ENCODE assay signal across 9 mouse cellular contexts in genomic region chr4:85768107-85768506, GRCm38 (mm10).
A peak's percentile ranks its signal among the peaks of the same experiment; 100 is the strongest.
DNase-seq lines count a peak whose midpoint lies in the region; ATAC-seq and TF ChIP-seq lines count a peak whose summit lies in the region.
"Had no signal": no experiment of that assay in that cellular context is flagged by ENCODE, and none has a peak within 500 bp of the region (broad histone marks: within the 10 kb centered on the region; RNA-seq: fewer than 3 reads in every experiment).

No protein-coding gene starts in this region.

- TF ChIP-seq CTCF in liver, postnatal 0 days (IDR thresholded peaks at IDR 0.05; ENCODE audit: low read depth): no peak
- no peak for TF ChIP-seq CTCF in olfactory bulb, adult 2 months (IDR thresholded peaks at IDR 0.05; ENCODE audit: insufficient read depth, low read depth, low read length)

- no peaks in the 10 kb centered on the region for H3K4me1 ChIP-seq in liver, postnatal 0 days (ENCODE audit: insufficient read depth)
- no peaks in the 10 kb centered on the region for H3K4me1 ChIP-seq in liver, embryonic 11.5 days (replicated peaks; ENCODE audit: control insufficient read depth, insufficient read depth, low read length)
- peaks cover 5% of the 10 kb centered on the region for H3K4me1 ChIP-seq in olfactory bulb, adult 2 months (ENCODE audit: control insufficient read depth, insufficient read depth, low read length)

- no peak overlapping the region for H3K27ac ChIP-seq in liver, postnatal 0 days (ENCODE audit: low read depth)
- no peak overlapping the region for H3K27ac ChIP-seq in liver, embryonic 11.5 days (ENCODE audit: low read depth, low read length)
- peak overlapping the region; percentile 93 for H3K27ac ChIP-seq in olfactory bulb, adult 2 months (ENCODE audit: insufficient read depth, low read depth, low read length)
- H3K27ac ChIP-seq: gastrocnemius, adult 2 months had no signal

- H3K27me3 ChIP-seq in liver, postnatal 0 days (ENCODE audit: insufficient read depth, low read length): no peaks in the 10 kb centered on the region
- no peaks in the 10 kb centered on the region for H3K27me3 ChIP-seq in liver, embryonic 11.5 days (replicated peaks; ENCODE audit: control insufficient read depth, insufficient read depth, low read length)

- H3K36me3 ChIP-seq in liver, postnatal 0 days (replicated peaks; ENCODE audit: insufficient read depth, low read length): no peaks in the 10 kb centered on the region
- H3K36me3 ChIP-seq in liver, embryonic 11.5 days (ENCODE audit: control insufficient read depth, insufficient read depth, low read length): no peaks in the 10 kb centered on the region

- H3K4me2 ChIP-seq in liver, postnatal 0 days (ENCODE audit: low read depth, low read length): peak overlapping the region; percentile 43
- no peak overlapping the region for H3K4me2 ChIP-seq in liver, embryonic 11.5 days

- no peak overlapping the region for H3K4me3 ChIP-seq in liver, postnatal 0 days (ENCODE audit: low read depth, low read length)
- H3K4me3 ChIP-seq in liver, embryonic 11.5 days (ENCODE audit: low read depth, low read length): no peak overlapping the region
- H3K4me3 ChIP-seq in olfactory bulb, adult 2 months (ENCODE audit: insufficient read depth, low read depth, low read length): no peak overlapping the region
- H3K4me3 ChIP-seq: gastrocnemius, adult 2 months had no signal

- H3K9ac ChIP-seq in liver, postnatal 0 days (replicated peaks): no peak overlapping the region
- no peak overlapping the region for H3K9ac ChIP-seq in liver, embryonic 11.5 days (ENCODE audit: low read depth, low read length)

- ATAC-seq in liver, postnatal 0 days: peak; percentile 75
- no peak for ATAC-seq in liver, embryonic 11.5 days (replicated peaks; ENCODE audit: low FRiP score)
- ATAC-seq in erythroblast, adult 5-6 weeks (replicated peaks; ENCODE audit: low FRiP score, poor library complexity, severe bottlenecking): no peak

- no peak for TF ChIP-seq EP300 in liver, postnatal 0 days (IDR thresholded peaks at IDR 0.05; ENCODE audit: low read depth)

- 49% methylated on average over 5 of the region's 5 CpGs for WGBS in liver, postnatal 0 days (ENCODE audit: insufficient replicate concordance)
- WGBS in liver, embryonic 11.5 days: 51% methylated on average over 5 of the region's 5 CpGs
- 11% methylated on average over 5 of the region's 5 CpGs for WGBS in olfactory bulb, adult 2 months

- H3K9me3 ChIP-seq in liver, postnatal 0 days (ENCODE audit: low read length): no peaks in the 10 kb centered on the region; the same call in 1 of the 2 replicates
- no peaks in the 10 kb centered on the region for H3K9me3 ChIP-seq in liver, embryonic 11.5 days (ENCODE audit: control insufficient read depth, low read length)

- TF ChIP-seq POLR2A in olfactory bulb, adult 2 months (IDR thresholded peaks at IDR 0.05; ENCODE audit: insufficient read depth, low read depth, low read length): no peak

- DNase-seq in liver, postnatal 0 days: no peak
- no peak for DNase-seq in liver, embryonic 11.5 days (ENCODE audit: low spot score)
- peak; percentile 65 for DNase-seq in forelimb bud, embryonic 11.5 days (ENCODE audit: low read depth, low spot score)
- peak; percentile 33 to 60 for DNase-seq in kidney, postnatal 4 days
- DNase-seq in spleen, postnatal 36 days (ENCODE audit: low spot score in 2 of 2): no peak
- no peak for DNase-seq in thymus, postnatal 4 days
- DNase-seq: gastrocnemius, adult 2 months had no signal

Comparison
In these comparisons a context has a peak if more than half of its experiments do, and no peak if none do; other contexts are left out.
1. DNase-seq: peak in forelimb bud, embryonic 11.5 days (single experiment) and kidney, postnatal 4 days (2 of 2); none in liver, postnatal 0 days (single experiment), liver, embryonic 11.5 days (single experiment), spleen, postnatal 36 days (0 of 2) and thymus, postnatal 4 days (single experiment).